Mouse (Mus musculus): ENCODE measurements around the gene AI854703. TPM values are rescaled to one million over a fixed set of nuclear protein-coding genes. Genes with fewer than 3 reads are reported as not detected.

The AI854703 gene
- polyA plus RNA-seq, 1 experiment from 2014 or later = 3.1 TPM

Other genes starting within 250 kb of the AI854703 start
- 29.9 and 32.4 TPM in 2 replicates for gene Krba1, start 231.2 kb upstream of the AI854703 start, polyA plus RNA-seq (2016; fragmentation: Nextera tagmentation; extraction: Ambion mirVana)
- 21.2 and 22.2 TPM in 2 replicates for gene Zfp467, start 180.9 kb upstream of the AI854703 start, polyA plus RNA-seq (2016; fragmentation: Nextera tagmentation; extraction: Ambion mirVana)
- gene Sspo, start 178.5 kb upstream of the AI854703 start, polyA plus RNA-seq (2016; fragmentation: Nextera tagmentation; extraction: Ambion mirVana) = 0.34 and 0.40 TPM in 2 replicates
- gene Atp6v0e2, start 89.1 kb upstream of the AI854703 start, polyA plus RNA-seq (2016; fragmentation: Nextera tagmentation; extraction: Ambion mirVana) = 74.7 and 75.0 TPM in 2 replicates
- gene Lrrc61, start 72.0 kb upstream of the AI854703 start, polyA plus RNA-seq (2016; fragmentation: Nextera tagmentation; extraction: Ambion mirVana) = 19.7 and 22.5 TPM in 2 replicates
- 1.8 and 3.3 TPM in 2 replicates for gene Rarres2, start 54.0 kb upstream of the AI854703 start, polyA plus RNA-seq (2016; fragmentation: Nextera tagmentation; extraction: Ambion mirVana)
- gene Gm45021, start 37.2 kb upstream of the AI854703 start, polyA plus RNA-seq (2016; fragmentation: Nextera tagmentation; extraction: Ambion mirVana) = not detected in 2 replicates
- 43.1 and 43.9 TPM in 2 replicates for gene Repin1, start 32.9 kb upstream of the AI854703 start, polyA plus RNA-seq (2016; fragmentation: Nextera tagmentation; extraction: Ambion mirVana)
- gene Gm44965, start 32.8 kb upstream of the AI854703 start, polyA plus RNA-seq (2016; fragmentation: Nextera tagmentation; extraction: Ambion mirVana) = not detected in 2 replicates
- gene Zfp775, start 24.7 kb upstream of the AI854703 start, polyA plus RNA-seq (2016; fragmentation: Nextera tagmentation; extraction: Ambion mirVana) = 12.7 and 14.6 TPM in 2 replicates
- 1.0 and 1.1 TPM in 2 replicates for gene Gimap8, start 20.5 kb downstream of the AI854703 start, polyA plus RNA-seq (2016; fragmentation: Nextera tagmentation; extraction: Ambion mirVana)
- gene Gimap9, start 49.4 kb downstream of the AI854703 start, polyA plus RNA-seq (2016; fragmentation: Nextera tagmentation; extraction: Ambion mirVana) = 3.7 and 4.4 TPM in 2 replicates
- gene Gimap4, start 57.8 kb downstream of the AI854703 start, polyA plus RNA-seq (2016; fragmentation: Nextera tagmentation; extraction: Ambion mirVana) = 4.2 and 5.4 TPM in 2 replicates
- gene Gimap6, start 81.5 kb downstream of the AI854703 start, polyA plus RNA-seq (2016; fragmentation: Nextera tagmentation; extraction: Ambion mirVana) = 8.5 and 9.6 TPM in 2 replicates
- gene Gm28053, start 91.8 kb downstream of the AI854703 start, polyA plus RNA-seq (2016; fragmentation: Nextera tagmentation; extraction: Ambion mirVana) = 1.7 TPM in 1 of 2 replicates, not detected in the other
- gene Gimap7, start 91.9 kb downstream of the AI854703 start, polyA plus RNA-seq (2016; fragmentation: Nextera tagmentation; extraction: Ambion mirVana) = not detected in 2 replicates
- gene Gimap1, start 112.3 kb downstream of the AI854703 start, polyA plus RNA-seq (2016; fragmentation: Nextera tagmentation; extraction: Ambion mirVana) = 5.4 and 6.7 TPM in 2 replicates
- 0.97 and 1.6 TPM in 2 replicates for gene Gimap5, start 119.4 kb downstream of the AI854703 start, polyA plus RNA-seq (2016; fragmentation: Nextera tagmentation; extraction: Ambion mirVana)
- gene Gimap3, start 144.1 kb downstream of the AI854703 start, polyA plus RNA-seq (2016; fragmentation: Nextera tagmentation; extraction: Ambion mirVana) = not detected in 2 replicates
- 26.5 and 28.5 TPM in 2 replicates for gene Tmem176a, start 214.2 kb downstream of the AI854703 start, polyA plus RNA-seq (2016; fragmentation: Nextera tagmentation; extraction: Ambion mirVana)
- 114 and 118 TPM in 2 replicates for gene Tmem176b, start 214.7 kb downstream of the AI854703 start, polyA plus RNA-seq (2016; fragmentation: Nextera tagmentation; extraction: Ambion mirVana)
- not detected in 2 replicates for gene Aoc1, start 246.1 kb downstream of the AI854703 start, polyA plus RNA-seq (2016; fragmentation: Nextera tagmentation; extraction: Ambion mirVana)

All from hindbrain, embryonic 12.5 days (tissue).